Mouse (Mus musculus) cerebellum, adult (tissue): ENCODE measurements around the gene Pdilt.
"Not testable (repeated sequence)": the region's sequence is repeated elsewhere in the genome, so short reads cannot be mapped to it uniquely, and the experiment has no call there.

Source experiments
- ATAC-seq: cut with Nextera tagmentation; 2 replicates; pipeline ENCODE4 v1.9.2; 2017; ENCODE audit warnings: mild to moderate bottlenecking, moderate library complexity, mixed read lengths; ENCODE audit not compliant: insufficient number of reproducible peaks, low FRiP score, low TSS enrichment

Pdilt gene

GRCm38 (mm10) chr7:119523389-119523788, at the start of gene Pdilt:
Gene Pdilt, minus strand, starts transcription at chr7:119523489.
- ATAC-seq, result no peak

GRCm38 (mm10) chr7:119562476-119562875, 39.2 kb upstream of the Pdilt start:
- not testable (repeated sequence) for ATAC-seq

GRCm38 (mm10) chr7:119561441-119561840, 38.2 kb upstream of the Pdilt start:
- ATAC-seq, result no peak

GRCm38 (mm10) chr7:119560452-119560835, 37.2 kb upstream of the Pdilt start:
- no peak for ATAC-seq

DNA sequence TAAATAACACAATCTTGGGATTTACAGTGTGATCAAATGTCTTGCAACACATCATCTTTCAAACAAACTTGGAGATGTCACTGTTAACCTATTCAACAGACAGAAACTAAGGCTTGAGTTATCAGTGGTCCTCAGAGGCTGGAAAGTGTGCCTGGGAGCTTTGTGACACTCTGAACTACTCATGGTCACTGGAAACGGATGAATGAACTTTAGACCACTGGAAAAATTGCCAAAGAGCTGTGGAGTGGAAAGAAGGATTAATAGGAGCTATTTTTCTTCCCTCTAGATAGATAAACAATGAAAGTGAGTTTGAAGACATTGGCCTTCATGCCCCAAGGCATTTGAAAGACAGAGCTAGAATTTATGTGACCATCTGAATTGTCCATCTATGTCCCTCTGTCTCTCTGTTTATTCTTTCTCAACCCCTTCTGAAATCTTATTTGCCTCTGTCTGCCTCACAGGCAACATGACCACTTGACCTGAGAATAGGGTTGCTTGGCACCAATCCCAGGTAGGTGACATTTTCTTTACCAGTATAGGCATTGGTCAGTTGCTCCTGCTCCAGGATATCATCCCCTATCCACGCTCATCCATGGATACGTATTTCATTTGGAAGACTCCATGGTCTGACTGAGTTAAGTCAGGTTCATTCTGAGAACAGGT, 36.6 kb upstream of the Pdilt start:
- ATAC-seq, result no peak

- ATAC-seq, result no peak
These were observed 30.8 kb upstream of the Pdilt start, which contains the start of gene Acsm2 for GRCm38 (mm10) chr7:119554040-119554439. Gene Acsm2, plus strand, starts transcription at chr7:119554340.

DNA sequence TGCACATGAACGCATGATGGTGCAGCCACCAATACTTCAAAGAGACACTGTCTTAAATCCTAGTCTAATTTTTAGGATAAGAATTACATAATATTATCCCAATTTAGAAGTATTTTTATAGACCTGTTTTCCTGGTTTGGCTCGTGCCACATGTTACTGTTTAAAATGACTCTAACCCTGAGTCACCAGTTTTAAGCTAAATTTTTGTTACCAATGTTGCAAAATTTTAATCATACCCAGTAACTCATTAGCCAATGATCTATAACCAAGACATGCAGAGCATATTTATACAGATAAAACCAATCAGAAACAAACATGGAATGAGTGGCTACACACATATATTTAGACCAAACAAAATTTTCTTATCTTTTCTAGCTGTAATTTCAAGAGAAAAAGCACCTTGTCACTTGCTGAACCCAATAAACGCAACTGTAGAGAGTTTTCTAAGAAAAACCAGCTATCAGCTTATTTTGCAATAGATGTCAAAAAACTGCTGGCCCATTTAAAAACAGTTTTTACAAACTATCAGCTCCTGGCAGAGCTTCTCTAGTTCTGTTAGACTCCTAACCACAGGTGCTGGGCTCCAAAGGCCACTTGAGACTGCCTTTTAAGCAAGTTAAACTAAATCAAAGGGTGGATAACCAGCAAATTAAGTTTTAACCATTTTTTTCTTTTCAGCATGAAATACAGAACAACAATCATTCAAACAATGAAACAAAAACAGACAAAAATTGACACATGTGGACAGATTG, 27.4 kb upstream of the Pdilt start:
- ATAC-seq, result no peak

DNA sequence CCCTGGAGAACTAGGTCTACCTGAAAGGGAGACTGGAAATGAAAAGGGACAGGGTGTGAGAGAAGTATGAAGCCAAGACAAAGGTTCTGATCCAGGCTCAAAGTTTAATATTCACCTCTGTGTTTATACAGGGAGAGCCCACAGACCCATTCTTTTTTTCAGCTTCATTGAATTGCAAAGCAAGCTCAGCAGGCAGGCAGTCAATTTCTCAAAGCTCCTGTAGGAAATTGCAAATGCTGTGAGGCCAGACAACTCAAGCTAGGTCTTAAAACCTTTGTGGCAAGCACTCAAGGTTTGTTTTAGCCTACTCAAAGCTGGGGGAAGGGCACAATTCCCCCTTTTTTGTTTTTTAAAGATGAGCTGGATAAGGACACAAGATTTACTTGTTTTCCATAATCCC, 22.3 kb upstream of the Pdilt start:
- no peak for ATAC-seq

- ATAC-seq, result no peak
These were observed 19.2 kb upstream of the Pdilt start for GRCm38 (mm10) chr7:119542445-119542844.

DNA sequence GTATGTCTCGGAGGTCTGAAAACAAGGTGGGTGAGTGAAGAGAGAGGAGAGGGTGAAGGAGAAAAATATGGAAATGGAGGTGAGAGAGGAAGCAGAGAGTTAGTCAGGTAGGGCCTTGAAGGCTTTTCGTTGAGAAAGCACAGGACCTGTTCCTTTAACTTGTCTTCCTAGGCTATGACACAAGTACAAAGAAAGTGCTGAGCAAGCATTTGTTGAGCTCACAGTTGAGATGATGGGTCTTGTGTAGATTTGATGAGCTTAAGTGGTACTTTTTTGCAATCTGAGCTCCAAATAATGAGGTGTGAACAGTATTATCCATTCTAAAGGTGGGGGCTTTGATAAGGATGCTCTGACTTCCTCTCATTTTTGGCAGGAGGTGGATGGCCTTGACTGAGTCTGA, 11.1 kb upstream of the Pdilt start:
- ATAC-seq, result no peak

DNA sequence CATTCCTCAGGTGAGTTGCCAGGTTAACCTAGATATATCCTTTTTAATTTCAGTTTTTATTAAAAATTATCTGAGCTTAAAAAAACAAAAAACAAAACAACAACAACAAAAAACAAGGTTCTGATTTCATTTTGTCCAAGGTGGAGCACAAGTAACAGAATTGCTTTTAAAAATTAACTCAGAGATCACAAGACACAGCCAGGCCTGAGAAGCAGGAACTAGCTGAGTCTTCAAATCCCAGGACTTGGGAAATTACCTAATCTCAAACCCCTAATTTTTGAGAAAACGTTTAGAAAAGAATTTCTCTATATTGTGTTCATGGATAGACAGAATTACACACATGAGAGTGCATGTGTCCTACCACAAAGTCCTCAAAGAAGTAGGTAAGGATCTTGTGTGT, 9.6 kb upstream of the Pdilt start:
- ATAC-seq, result no peak

- no peak for ATAC-seq
These were observed 5.3 kb upstream of the Pdilt start for GRCm38 (mm10) chr7:119528617-119529016.

DNA sequence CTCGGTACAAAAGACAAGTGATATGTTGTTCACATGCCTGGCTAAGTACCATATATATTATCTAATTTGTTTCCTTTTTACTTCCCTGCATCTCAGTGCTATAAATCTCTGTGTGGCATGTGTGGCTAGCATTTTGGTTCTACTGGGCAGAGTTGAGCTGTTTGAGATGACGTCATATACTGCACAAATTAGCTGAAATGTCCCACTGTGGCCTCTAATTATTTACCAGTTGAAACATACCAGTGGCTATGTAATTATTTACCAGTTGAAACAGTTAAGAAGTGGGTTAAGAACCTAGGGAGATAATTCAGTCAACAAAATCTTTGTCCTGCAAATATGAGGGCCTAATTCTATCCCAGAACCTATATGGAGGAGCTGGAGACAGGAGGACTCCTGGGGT, 4.3 kb upstream of the Pdilt start:
- no peak for ATAC-seq

- ATAC-seq, result no peak
These were observed 3.8 kb upstream of the Pdilt start for GRCm38 (mm10) chr7:119527135-119527534.

- ATAC-seq, result no peak
These were observed 3.2 kb upstream of the Pdilt start for GRCm38 (mm10) chr7:119526486-119526885.

DNA sequence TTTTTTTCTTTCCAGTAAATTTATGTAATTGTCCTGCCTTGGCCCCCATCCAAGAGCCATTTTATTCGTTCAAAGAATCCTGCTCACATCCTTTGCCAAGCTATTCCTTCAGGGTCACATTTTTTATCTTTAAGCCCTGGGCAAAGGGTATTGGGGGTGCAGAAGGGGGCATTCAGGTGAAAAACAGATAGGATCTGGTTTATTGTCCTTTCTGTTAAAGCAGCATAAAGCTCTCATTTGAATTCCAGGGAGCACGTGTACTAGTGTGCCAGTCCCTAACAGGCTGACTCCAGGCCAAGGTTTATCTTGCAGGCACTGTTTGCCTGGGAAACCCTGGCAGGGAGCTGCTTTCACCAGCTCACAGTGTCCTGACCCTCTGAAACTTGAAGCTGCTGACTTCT, 2.6 kb upstream of the Pdilt start:
- no peak for ATAC-seq

GRCm38 (mm10) chr7:119522385-119522784, 904 bp downstream of the Pdilt start:
- ATAC-seq, result no peak

DNA sequence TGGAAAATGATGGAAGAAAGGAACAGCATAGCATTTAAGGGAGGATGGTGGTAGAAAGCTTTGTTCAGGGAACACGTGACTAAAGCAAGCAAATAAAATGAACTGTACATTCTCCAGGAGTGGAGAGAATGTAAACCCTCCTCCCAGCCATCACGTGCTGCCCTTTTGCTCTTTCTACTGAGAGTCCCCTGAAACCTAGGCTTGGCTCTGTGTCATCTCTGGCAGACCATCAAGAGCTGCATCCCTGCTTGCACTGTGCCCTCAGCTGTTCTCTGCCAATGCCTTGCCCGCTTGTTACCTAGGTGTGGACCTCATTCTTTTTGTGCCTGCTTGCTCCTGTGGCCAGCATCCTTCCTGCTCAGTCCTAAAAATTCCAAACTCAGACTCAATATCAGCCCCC, 1.5 kb downstream of the Pdilt start:
- ATAC-seq, result no peak

GRCm38 (mm10) chr7:119519654-119520053, 3.6 kb downstream of the Pdilt start:
- ATAC-seq, result peak; percentile 51; the same call in 1 of the 2 replicates

DNA sequence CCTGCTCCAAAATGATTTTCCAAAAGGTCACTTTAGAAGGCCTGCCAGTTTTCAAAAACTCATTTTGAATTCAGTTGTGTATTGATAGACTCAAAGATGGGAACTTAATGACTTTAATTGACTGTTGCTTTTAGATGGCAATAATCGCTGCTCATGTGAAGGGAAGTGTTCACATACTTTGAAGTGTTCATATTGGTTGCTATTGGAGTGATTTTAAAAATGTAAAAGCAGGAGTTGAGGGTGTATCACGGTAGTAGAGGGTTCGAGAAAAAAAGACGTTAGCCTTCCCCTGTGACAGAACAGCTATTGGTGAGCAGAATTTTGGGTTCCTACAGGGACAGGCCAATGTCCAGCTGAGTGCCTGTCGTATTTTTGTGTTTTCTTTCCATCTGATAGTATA, 4.1 kb downstream of the Pdilt start, which contains the start of gene Acsm5:
Gene Acsm5 (plus strand): TSS at position 301 of the 400 bp plus-strand sequence.
- no peak for ATAC-seq

GRCm38 (mm10) chr7:119516272-119516558, 7.1 kb downstream of the Pdilt start:
- no peak for ATAC-seq
